Mouse (Mus musculus) kidney, embryonic 14.5 days (tissue): ENCODE data around the gene Brd3os. TPM values are rescaled to one million over a fixed set of nuclear protein-coding genes. Genes with fewer than 3 reads are reported as not detected.

ENCODE experiments used
- ATAC-seq: fragments of 200-750 bp; cut with Nextera tagmentation; 2 replicates; pipeline ENCODE4 v1.8.0; 2017; ENCODE audit warnings: moderate number of reproducible peaks, mild to moderate bottlenecking, moderate TSS enrichment, moderate library complexity; ENCODE audit not compliant: low FRiP score, low TSS enrichment
- H3K27ac ChIP-seq: fragments of 300-500 bp; sonication (generic); 2 replicates; pipeline ENCODE4 v1.5.1; 2014; ENCODE audit warnings: low read depth, mild to moderate bottlenecking, low read length, moderate library complexity, mixed read lengths
- H3K27me3 ChIP-seq: fragments of 300-500 bp; sonication (generic); 2 replicates; pipeline ENCODE4 v1.6.1; 2014; ENCODE audit warnings: mild to moderate bottlenecking, low read length; ENCODE audit not compliant: control insufficient read depth, insufficient read depth
- H3K36me3 ChIP-seq: fragments of 300-500 bp; sonication (generic); 2 replicates; pipeline ENCODE4 v1.6.1; 2014; ENCODE audit warnings: low read length, mixed read lengths; ENCODE audit not compliant: control insufficient read depth, insufficient read depth
- H3K4me1 ChIP-seq: fragments of 300-500 bp; sonication (generic); 2 replicates; pipeline ENCODE4 v1.6.1; 2014; ENCODE audit warnings: low read length, mixed read lengths; ENCODE audit not compliant: control insufficient read depth, insufficient read depth
- H3K4me2 ChIP-seq: fragments of 300-500 bp; sonication (generic); replicated peaks from 2 replicates; pipeline ENCODE4 v1.6.1; 2014; ENCODE audit warnings: low read depth, mild to moderate bottlenecking, low read length
- H3K4me3 ChIP-seq: fragments of 300-500 bp; sonication (generic); 2 replicates; pipeline ENCODE4 v1.5.1; 2014; ENCODE audit warnings: mild to moderate bottlenecking, low read length
- H3K9ac ChIP-seq: fragments of 300-500 bp; sonication (generic); 2 replicates; pipeline ENCODE4 v1.6.1; 2014; ENCODE audit warnings: low read depth, mild to moderate bottlenecking, low read length, moderate library complexity
- H3K9me3 ChIP-seq: fragments of 300-500 bp; sonication (generic); 2 replicates; pipeline ENCODE4 v1.6.1; 2016; ENCODE audit warnings: low read length; ENCODE audit not compliant: control insufficient read depth
- WGBS: fragments of 180-500 bp; shearing (Covaris S2); extraction: QIAGEN DNeasy Blood & Tissue Kit; methylation state at CpG from one replicate; pipeline ENCODE4 v1.1.7; 2014; 5-methylcytosine and 5-hydroxymethylcytosine counted together
- polyA plus RNA-seq: library from polyadenylated mRNA; unstranded; fragments of >200 nt; fragmentation: Nextera tagmentation; extraction: Ambion mirVana; gene quantifications from 2 replicates; pipeline ENCODE4 v1.2.1, GENCODE M21; 2014

Gene Brd3os
- polyA plus RNA-seq, 1 experiment from 2014 or later, result 12.0 TPM

GRCm38 (mm10) chr2:27416425-27416824 is 25.7 kb upstream of the Brd3os start:
- H3K36me3 ChIP-seq, result no peaks in the 10 kb centered on the region
- ATAC-seq, result no peak
- no peaks in the 10 kb centered on the region for H3K9me3 ChIP-seq
- no peak overlapping the region for H3K9ac ChIP-seq
- WGBS, result 4% methylated on average over 3 of the region's 3 CpGs
- no peak overlapping the region for H3K4me2 ChIP-seq
- peaks cover 80% of the 10 kb centered on the region for H3K4me1 ChIP-seq
- no peak overlapping the region for H3K4me3 ChIP-seq
- H3K27ac ChIP-seq, result no peak overlapping the region
- no peaks in the 10 kb centered on the region for H3K27me3 ChIP-seq

GRCm38 (mm10) chr2:27417648-27418153 is 24.4 kb upstream of the Brd3os start:
- Histone ChIP-seq H3K27ac (peak overlapping the region; percentile 63; the same call in 1 of the 2 replicates), H3K9ac (no peak overlapping the region), H3K4me1 (peaks cover 67% of the 10 kb centered on the region), H3K4me2 (no peak overlapping the region), H3K9me3 (no peaks in the 10 kb centered on the region), H3K27me3 (no peaks in the 10 kb centered on the region), H3K4me3 (no peak overlapping the region), H3K36me3 (no peaks in the 10 kb centered on the region)
- WGBS, result 53% methylated on average over 5 of the region's 5 CpGs
- ATAC-seq, result 0 out of 2 replicates have a peak, but pooled peaks have one; percentile 17

- H3K4me1 ChIP-seq, result peaks cover 60% of the 10 kb centered on the region
- ATAC-seq, result no peak
- no peaks in the 10 kb centered on the region for H3K27me3 ChIP-seq
- WGBS, result 21% methylated on average over 6 of the region's 6 CpGs
- H3K9ac ChIP-seq, result no peak overlapping the region
- no peak overlapping the region for H3K4me3 ChIP-seq
- H3K9me3 ChIP-seq, result no peaks in the 10 kb centered on the region
- H3K27ac ChIP-seq, result peak overlapping the region; percentile 63; the same call in 1 of the 2 replicates
- no peaks in the 10 kb centered on the region for H3K36me3 ChIP-seq
- H3K4me2 ChIP-seq, result no peak overlapping the region
Observed at GRCm38 (mm10) chr2:27418577-27419070, 23.5 kb upstream of the Brd3os start.

- Histone ChIP-seq H3K36me3 (no peaks in the 10 kb centered on the region), H3K9ac (no peak overlapping the region), H3K4me1 (peaks cover 46% of the 10 kb centered on the region), H3K4me3 (no peak overlapping the region), H3K9me3 (no peaks in the 10 kb centered on the region), H3K27ac (no peak overlapping the region), H3K27me3 (no peaks in the 10 kb centered on the region), H3K4me2 (no peak overlapping the region)
- no peak for ATAC-seq
- WGBS, result 87% methylated on average over 20 of the region's 20 CpGs
Observed at GRCm38 (mm10) chr2:27421293-27422068, 20.6 kb upstream of the Brd3os start.

- peaks cover 35% of the 10 kb centered on the region for H3K4me1 ChIP-seq
- H3K9me3 ChIP-seq, result no peaks in the 10 kb centered on the region
- WGBS, result 56% methylated on average over 7 of the region's 7 CpGs
- no peak overlapping the region for H3K4me2 ChIP-seq
- H3K27me3 ChIP-seq, result no peaks in the 10 kb centered on the region
- H3K4me3 ChIP-seq, result no peak overlapping the region
- H3K27ac ChIP-seq, result no peak overlapping the region
- no peaks in the 10 kb centered on the region for H3K36me3 ChIP-seq
- H3K9ac ChIP-seq, result no peak overlapping the region
- ATAC-seq, result no peak
Observed at GRCm38 (mm10) chr2:27423596-27423995, 18.5 kb upstream of the Brd3os start.

GRCm38 (mm10) chr2:27425161-27425611 is 16.9 kb upstream of the Brd3os start:
- Histone ChIP-seq H3K9me3 (no peaks in the 10 kb centered on the region), H3K4me2 (peak overlapping the region; percentile 100), H3K4me3 (peak overlapping the region; percentile 84), H3K4me1 (peaks cover 22% of the 10 kb centered on the region), H3K36me3 (no peaks in the 10 kb centered on the region), H3K27me3 (no peaks in the 10 kb centered on the region), H3K9ac (peak overlapping the region; percentile 85; the same call in 1 of the 2 replicates), H3K27ac (peak overlapping the region; percentile 73)
- WGBS, result under 1% methylated on average over 20 of the region's 20 CpGs
- no peak for ATAC-seq

- Histone ChIP-seq H3K4me1 (peaks cover 22% of the 10 kb centered on the region), H3K36me3 (no peaks in the 10 kb centered on the region), H3K9me3 (no peaks in the 10 kb centered on the region), H3K9ac (peak overlapping the region; percentile 85), H3K27me3 (no peaks in the 10 kb centered on the region), H3K4me2 (peak overlapping the region; percentile 100), H3K27ac (peak overlapping the region; percentile 73), H3K4me3 (peak overlapping the region; percentile 84)
- ATAC-seq, result peak; percentile 10; the same call in 1 of the 2 replicates
- under 1% methylated on average over 54 of the region's 60 CpGs for whole genome bisulfite sequencing
Observed at GRCm38 (mm10) chr2:27425751-27426405, 16.2 kb upstream of the Brd3os start.

- Histone ChIP-seq H3K27me3 (no peaks in the 10 kb centered on the region), H3K36me3 (no peaks in the 10 kb centered on the region), H3K4me2 (peak overlapping the region; percentile 100), H3K9ac (peak overlapping the region; percentile 85), H3K27ac (peak overlapping the region; percentile 73), H3K4me3 (peak overlapping the region; percentile 84), H3K9me3 (no peaks in the 10 kb centered on the region), H3K4me1 (peaks cover 22% of the 10 kb centered on the region)
- ATAC-seq, result peak; percentile 61; the same call in 1 of the 2 replicates
- WGBS, result under 1% methylated on average over 38 of the region's 64 CpGs
Observed at GRCm38 (mm10) chr2:27426406-27426854, 15.7 kb upstream of the Brd3os start.
